Mouse (Mus musculus) right cerebral cortex, postnatal 10 days (tissue): ENCODE results near the gene Gm12248.
"Not testable (repeated sequence)": the region's sequence is repeated elsewhere in the genome, so short reads cannot be mapped to it uniquely, and the experiment has no call there.

Source experiments
- DNase-seq, 2 experiments: peaks; one replicate each; pipeline ENCODE4 v3.0.0; 2021; ENCODE audit warnings: low spot score in 2 of 2

Gene Gm12248

GRCm38 (mm10) chr11:58102581-58103343, 9.8 kb upstream of the Gm12248 start:
- no peak for DNase-seq

DNA sequence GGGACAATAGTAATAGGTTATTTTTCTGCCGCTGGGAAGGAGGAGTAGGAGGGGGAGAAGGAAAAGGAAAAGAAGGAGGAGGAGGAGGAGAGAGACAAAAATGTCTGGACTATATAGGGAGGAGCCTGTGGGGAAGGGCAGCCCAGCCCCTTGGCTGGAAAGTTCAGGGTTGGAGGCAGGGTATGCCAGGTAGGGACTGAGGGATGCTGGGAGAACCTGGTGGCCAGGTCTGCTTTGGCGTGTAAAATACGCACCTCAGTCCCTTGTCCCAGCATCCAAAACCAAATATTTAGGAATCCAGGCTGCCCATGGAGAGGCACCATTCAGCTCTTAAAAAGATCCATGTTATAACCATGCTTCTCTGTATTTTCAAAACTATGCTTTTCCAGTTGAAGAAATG, 9.2 kb upstream of the Gm12248 start:
- no peak for DNase-seq

- no peak for DNase-seq
Measured at GRCm38 (mm10) chr11:58101194-58101720, 8.3 kb upstream of the Gm12248 start.

DNA sequence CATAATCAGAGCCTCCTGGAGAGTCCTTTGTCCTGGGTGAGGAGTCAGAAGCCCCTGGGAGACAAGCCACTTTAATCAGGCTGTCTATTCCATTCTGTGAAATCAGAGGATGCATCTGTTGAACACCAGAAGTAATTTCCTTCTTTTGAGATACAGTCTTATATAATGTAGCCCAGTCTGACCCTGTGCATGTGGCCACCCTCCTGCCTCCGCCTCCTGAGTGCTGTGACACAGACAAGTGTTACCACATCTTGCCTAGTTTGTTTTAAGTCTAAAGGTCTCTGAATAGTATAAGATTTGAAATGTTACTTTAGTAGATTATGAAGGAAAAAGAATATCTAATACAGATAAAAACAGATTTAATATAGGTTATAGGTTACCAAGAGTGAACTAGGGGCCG, 7.1 kb upstream of the Gm12248 start:
- DNase-seq, result no peak

DNA sequence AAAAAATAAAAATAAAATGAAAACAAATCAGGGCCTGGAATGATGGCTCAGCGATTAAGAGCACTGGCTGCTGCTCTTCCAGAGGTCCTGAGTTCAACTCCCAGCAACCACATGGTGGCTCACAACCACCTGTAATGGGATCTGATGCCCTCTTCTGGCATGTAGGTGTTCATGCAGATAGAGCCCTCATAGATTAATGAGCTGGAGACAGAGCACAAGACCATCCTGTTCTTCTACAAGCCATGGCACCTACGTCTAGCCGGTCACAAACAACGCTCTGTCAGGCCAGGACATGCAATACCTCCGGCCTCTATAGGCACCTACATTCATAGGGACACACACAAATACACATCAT, 5.4 kb upstream of the Gm12248 start:
- not testable (repeated sequence) for DNase-seq

GRCm38 (mm10) chr11:58097621-58098365, 4.9 kb upstream of the Gm12248 start:
- DNase-seq, result no peak

GRCm38 (mm10) chr11:58096821-58097620, 4.1 kb upstream of the Gm12248 start:
- DNase-seq, result no peak

GRCm38 (mm10) chr11:58096160-58096559, 3.2 kb upstream of the Gm12248 start:
- DNase-seq, result no peak

DNA sequence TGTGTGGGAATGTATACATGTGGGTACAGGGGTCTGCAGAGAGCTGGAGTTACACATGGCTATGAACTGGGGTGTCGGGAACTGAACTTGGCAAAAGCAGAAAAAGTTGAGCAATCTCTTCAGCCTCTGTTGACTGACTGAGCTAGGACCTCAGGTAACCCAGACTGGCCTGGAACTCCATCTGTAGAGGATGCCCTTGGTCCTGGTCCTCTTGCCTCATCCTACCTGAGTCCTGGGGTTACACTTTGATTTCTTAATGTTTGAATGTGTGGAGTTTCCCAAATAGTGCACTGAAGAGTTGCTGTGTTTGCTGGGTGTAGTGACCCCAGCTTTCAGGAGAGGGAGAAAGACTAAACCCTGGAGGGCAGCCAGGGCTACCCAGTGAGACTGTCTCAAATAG, 2.6 kb upstream of the Gm12248 start:
- no peak for DNase-seq

GRCm38 (mm10) chr11:58094766-58095165, 1.8 kb upstream of the Gm12248 start:
- no peak for DNase-seq

- no peak for DNase-seq
Measured at GRCm38 (mm10) chr11:58092541-58092940, 393 bp downstream of the Gm12248 start.

DNA sequence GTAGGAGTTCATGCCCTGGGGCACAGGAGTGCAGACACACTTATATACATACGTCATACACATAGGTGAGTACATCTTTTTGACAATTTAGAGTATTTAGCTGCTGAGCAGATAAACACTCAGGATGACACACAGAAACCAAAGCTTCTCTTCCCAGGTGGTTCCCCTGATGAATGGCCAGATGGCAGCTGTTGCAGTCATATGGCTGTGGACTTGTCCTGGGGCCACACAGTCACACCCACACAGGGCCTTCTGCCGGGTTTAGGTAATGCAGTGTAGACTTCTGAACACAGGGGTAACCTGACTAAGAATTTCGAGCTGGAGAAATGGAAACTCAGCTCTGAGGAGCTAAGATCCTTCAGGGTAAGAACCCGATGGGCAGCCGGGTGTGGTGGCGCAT, 11.2 kb downstream of the Gm12248 start:
- DNase-seq, result no peak

GRCm38 (mm10) chr11:58077270-58077669, 15.7 kb downstream of the Gm12248 start:
- DNase-seq, result no peak

- DNase-seq, result no peak
Measured at GRCm38 (mm10) chr11:58072978-58073377, 20.0 kb downstream of the Gm12248 start.

DNA sequence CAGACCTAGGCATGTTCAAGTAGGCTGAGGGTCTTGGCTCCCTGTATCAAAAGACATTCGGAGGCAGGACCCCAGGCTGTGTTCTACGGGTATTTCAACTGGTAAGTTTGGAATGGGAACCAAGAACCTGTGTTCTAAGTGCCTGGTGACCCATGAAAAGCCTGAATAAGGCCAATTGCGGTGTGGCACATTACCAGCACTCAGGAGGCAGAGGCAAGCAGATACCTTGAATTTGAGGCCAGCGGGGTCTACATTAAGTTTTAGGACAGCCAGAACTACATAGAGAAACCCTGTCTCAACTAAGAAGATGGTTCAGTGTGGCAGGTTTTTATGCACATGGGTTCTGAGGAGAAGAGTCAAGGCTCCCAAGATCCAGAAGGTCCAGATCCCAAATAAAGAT, 27.9 kb downstream of the Gm12248 start:
- DNase-seq, result no peak

DNA sequence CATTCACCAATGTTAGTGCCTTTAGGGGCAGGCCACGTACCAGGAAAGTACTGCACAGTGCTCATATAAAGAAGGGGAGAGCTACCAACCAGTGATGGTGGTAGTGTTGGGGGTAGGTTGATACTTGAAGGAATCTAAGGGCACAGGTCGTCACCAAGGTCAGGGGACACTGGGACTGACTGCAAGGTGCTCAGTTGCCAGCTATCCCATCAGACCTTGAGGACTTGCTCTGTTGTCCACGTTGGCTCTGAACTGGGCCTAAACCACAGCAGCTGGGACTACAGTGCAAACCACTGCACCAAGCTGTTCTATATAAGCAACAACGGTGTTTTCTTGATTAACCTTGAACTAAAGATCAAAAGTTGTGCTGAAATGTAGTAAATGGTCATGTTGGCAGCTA, 30.3 kb downstream of the Gm12248 start:
- DNase-seq, result no peak

- not testable (repeated sequence) for DNase-seq
Measured at GRCm38 (mm10) chr11:58061218-58061617, 31.7 kb downstream of the Gm12248 start.

GRCm38 (mm10) chr11:58059752-58060151, 33.2 kb downstream of the Gm12248 start:
- DNase-seq, result not testable (repeated sequence)

GRCm38 (mm10) chr11:58057455-58057854, 35.5 kb downstream of the Gm12248 start:
- DNase-seq, result peak; percentile 61 to 77

GRCm38 (mm10) chr11:58046438-58046837, 46.5 kb downstream of the Gm12248 start:
- DNase-seq, result no peak

DNA sequence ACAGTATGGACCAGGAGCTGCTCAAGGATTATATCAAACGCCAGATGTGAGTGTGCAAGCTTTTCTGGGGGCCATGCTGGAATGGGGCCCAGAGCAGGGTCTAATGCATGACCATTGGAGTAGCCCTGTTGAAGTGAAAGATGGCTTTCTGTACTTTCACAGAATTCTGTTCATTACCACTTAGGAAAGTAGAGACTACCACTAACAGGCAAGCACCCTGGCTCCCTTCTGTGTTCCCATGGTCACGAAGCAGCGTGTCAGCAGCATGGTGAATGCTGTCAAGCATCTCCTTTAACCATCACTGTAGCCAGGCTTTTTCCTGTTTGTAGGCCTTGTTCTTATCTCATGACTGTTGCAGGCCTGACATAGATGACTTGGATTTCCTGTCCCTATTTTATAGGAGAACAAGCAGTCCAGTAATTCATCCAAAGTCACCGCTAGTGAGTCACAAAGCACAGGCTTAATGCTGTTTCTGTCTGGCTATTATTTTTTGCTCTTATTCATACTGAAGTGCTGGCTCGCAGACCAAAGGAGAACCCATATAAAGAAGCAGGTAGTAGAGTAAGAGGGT, 50.0 kb downstream of the Gm12248 start:
- no peak for DNase-seq

- DNase-seq, result no peak
Measured at GRCm38 (mm10) chr11:58039027-58039426, 53.9 kb downstream of the Gm12248 start.
